Mouse (Mus musculus): ENCODE data around the gene Cyp3a41b. TPM values are rescaled to one million over a fixed set of nuclear protein-coding genes. Genes with fewer than 3 reads are reported as not detected.
"Not testable (repeated sequence)": the region's sequence is repeated elsewhere in the genome, so short reads cannot be mapped to it uniquely, and the experiment has no call there.

Cyp3a41b gene
- polyA plus RNA-seq (2014; fragmentation: Nextera tagmentation; extraction: Ambion mirVana) = not detected in 2 replicates

- not testable (repeated sequence) for H3K9ac ChIP-seq (ENCODE audit: low read length); H3K4me1 ChIP-seq (ENCODE audit: control insufficient read depth, insufficient read depth, low read length); H3K9me3 ChIP-seq (ENCODE audit: control insufficient read depth, low read length); H3K36me3 ChIP-seq (ENCODE audit: control insufficient read depth, insufficient read depth, low read length); H3K4me3 ChIP-seq (ENCODE audit: low read depth, low read length); H3K27ac ChIP-seq (ENCODE audit: low read depth, low read length); DNase-seq (ENCODE audit: low spot score); H3K27me3 ChIP-seq (ENCODE audit: control insufficient read depth, insufficient read depth, low read length); H3K4me2 ChIP-seq (ENCODE audit: low read depth); ATAC-seq (ENCODE audit: insufficient read depth, low FRiP score, low TSS enrichment)
- WGBS = 80% methylated on average over 1 of the region's 2 CpGs
Observed at GRCm38 (mm10) chr5:145584630-145585029, at the start of gene Cyp3a41b. TSS of gene Cyp3a41b (minus strand) at chr5:145584730.

DNA sequence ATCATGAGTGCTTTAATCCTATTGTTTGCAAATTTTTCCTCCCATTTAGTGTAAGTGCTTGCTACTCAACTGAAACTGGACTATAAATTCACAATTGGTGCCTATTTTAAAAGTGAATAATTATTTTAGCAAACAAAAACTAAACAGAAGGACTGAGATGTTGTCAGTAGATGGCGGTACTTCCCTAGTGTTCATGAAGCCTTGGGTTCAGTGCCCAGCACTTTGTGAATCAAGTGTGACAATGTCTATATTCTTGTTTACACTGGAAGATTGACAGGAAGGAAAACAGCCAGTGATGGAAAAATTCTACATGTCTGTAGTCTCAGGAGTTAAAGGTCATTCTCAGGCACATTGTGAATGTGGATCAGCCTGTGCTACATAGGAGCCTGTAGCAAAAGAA, 47.8 kb upstream of the Cyp3a41b start:
- not testable (repeated sequence) for H3K4me3 ChIP-seq (ENCODE audit: low read depth, low read length); H3K27me3 ChIP-seq (ENCODE audit: control insufficient read depth, insufficient read depth, low read length); H3K36me3 ChIP-seq (ENCODE audit: control insufficient read depth, insufficient read depth, low read length); ATAC-seq (ENCODE audit: insufficient read depth, low FRiP score, low TSS enrichment); H3K4me1 ChIP-seq (ENCODE audit: control insufficient read depth, insufficient read depth, low read length); H3K27ac ChIP-seq (ENCODE audit: low read depth, low read length); H3K9ac ChIP-seq (ENCODE audit: low read length); H3K4me2 ChIP-seq (ENCODE audit: low read depth); DNase-seq (ENCODE audit: low spot score)
- WGBS = 86% methylated on average over 1 of the region's 1 CpGs
- H3K9me3 ChIP-seq (ENCODE audit: control insufficient read depth, low read length) = peaks cover 21% of the 10 kb centered on the region

DNA sequence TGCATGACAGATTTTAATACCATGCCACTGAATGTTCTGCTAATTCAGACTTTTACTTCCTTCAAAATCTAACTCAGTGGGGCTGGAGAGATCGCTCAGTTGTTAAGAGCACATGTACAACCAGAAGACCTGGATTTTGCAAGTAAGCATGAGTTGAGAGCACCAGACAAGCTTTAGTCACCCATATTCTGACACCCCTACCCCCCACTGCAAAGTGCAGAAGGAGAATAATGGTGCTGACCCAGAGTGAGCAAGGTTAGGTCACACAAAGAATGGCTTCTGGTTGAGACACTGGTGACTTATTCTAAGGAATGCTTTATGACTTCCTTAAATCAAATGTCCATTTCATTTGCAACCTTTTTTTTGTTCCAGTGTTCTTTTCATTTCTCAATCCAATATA, 20.4 kb upstream of the Cyp3a41b start:
- ATAC-seq (ENCODE audit: insufficient read depth, low FRiP score, low TSS enrichment); H3K27me3 ChIP-seq (ENCODE audit: control insufficient read depth, insufficient read depth, low read length); H3K4me3 ChIP-seq (ENCODE audit: low read depth, low read length); H3K27ac ChIP-seq (ENCODE audit: low read depth, low read length); H3K4me2 ChIP-seq (ENCODE audit: low read depth); DNase-seq (ENCODE audit: low spot score); H3K4me1 ChIP-seq (ENCODE audit: control insufficient read depth, insufficient read depth, low read length); H3K36me3 ChIP-seq (ENCODE audit: control insufficient read depth, insufficient read depth, low read length); H3K9ac ChIP-seq (ENCODE audit: low read length); H3K9me3 ChIP-seq (ENCODE audit: control insufficient read depth, low read length): not testable (repeated sequence)
- no CpG with 5 or more reads among the region's 1 CpGs for WGBS

GRCm38 (mm10) chr5:145597851-145598250, 13.3 kb upstream of the Cyp3a41b start:
- H3K27me3 ChIP-seq (ENCODE audit: control insufficient read depth, insufficient read depth, low read length); ATAC-seq (ENCODE audit: insufficient read depth, low FRiP score, low TSS enrichment); H3K36me3 ChIP-seq (ENCODE audit: control insufficient read depth, insufficient read depth, low read length); DNase-seq (ENCODE audit: low spot score); H3K4me2 ChIP-seq (ENCODE audit: low read depth); H3K9me3 ChIP-seq (ENCODE audit: control insufficient read depth, low read length); H3K4me1 ChIP-seq (ENCODE audit: control insufficient read depth, insufficient read depth, low read length); H3K27ac ChIP-seq (ENCODE audit: low read depth, low read length); H3K4me3 ChIP-seq (ENCODE audit: low read depth, low read length); H3K9ac ChIP-seq (ENCODE audit: low read length): not testable (repeated sequence)
- 78% methylated on average over 5 of the region's 5 CpGs for WGBS

DNA sequence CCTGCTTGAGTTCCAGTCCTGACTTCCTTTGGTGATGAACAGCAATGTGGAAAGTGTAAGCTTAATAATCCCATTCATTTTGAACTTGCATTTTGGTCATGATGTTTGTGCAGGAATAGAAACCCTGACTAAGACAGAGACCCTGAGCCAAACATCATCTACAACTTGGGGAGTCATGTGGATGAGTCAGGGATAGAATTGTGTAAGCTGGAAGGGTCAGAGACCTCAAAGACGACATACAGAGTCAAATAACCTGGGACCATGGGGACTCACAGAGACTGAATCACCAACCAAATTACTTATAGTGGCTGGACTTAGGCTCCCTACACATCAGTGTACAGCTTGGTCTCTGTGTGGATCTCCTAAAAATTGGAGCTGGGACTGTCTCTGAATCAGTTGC, 7.2 kb downstream of the Cyp3a41b start:
- not testable (repeated sequence) for H3K9me3 ChIP-seq (ENCODE audit: control insufficient read depth, low read length); H3K27ac ChIP-seq (ENCODE audit: low read depth, low read length); H3K27me3 ChIP-seq (ENCODE audit: control insufficient read depth, insufficient read depth, low read length); H3K36me3 ChIP-seq (ENCODE audit: control insufficient read depth, insufficient read depth, low read length); H3K4me3 ChIP-seq (ENCODE audit: low read depth, low read length); H3K9ac ChIP-seq (ENCODE audit: low read length); DNase-seq (ENCODE audit: low spot score); ATAC-seq (ENCODE audit: insufficient read depth, low FRiP score, low TSS enrichment); H3K4me2 ChIP-seq (ENCODE audit: low read depth); H3K4me1 ChIP-seq (ENCODE audit: control insufficient read depth, insufficient read depth, low read length)
- WGBS = 81% methylated on average over 1 of the region's 1 CpGs

DNA sequence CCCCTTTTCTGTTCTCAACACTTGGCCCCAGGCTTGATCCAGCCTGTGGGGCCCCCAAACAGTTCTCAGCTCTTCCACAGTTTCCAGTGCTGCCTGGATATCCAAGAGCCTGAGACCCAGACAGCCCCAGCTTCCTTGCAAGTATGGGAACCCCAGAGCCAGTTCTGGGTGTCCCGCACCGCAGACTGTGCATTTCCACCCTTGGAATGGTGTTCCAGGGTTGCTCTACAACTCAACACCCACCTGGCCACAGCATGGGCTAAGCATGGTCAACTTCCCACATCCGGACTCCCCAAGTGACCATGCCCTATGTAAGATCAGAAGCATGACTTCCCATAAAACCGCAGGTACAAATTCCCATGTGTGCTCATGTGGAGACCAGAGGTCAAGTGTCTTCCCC, 8.9 kb downstream of the Cyp3a41b start:
- not testable (repeated sequence) for H3K4me2 ChIP-seq (ENCODE audit: low read depth); ATAC-seq (ENCODE audit: insufficient read depth, low FRiP score, low TSS enrichment)
- 84% methylated on average over 4 of the region's 4 CpGs for WGBS

GRCm38 (mm10) chr5:145571922-145572321, 12.6 kb downstream of the Cyp3a41b start:
- H3K4me1 ChIP-seq (ENCODE audit: control insufficient read depth, insufficient read depth, low read length); H3K4me3 ChIP-seq (ENCODE audit: low read depth, low read length); H3K27me3 ChIP-seq (ENCODE audit: control insufficient read depth, insufficient read depth, low read length); H3K27ac ChIP-seq (ENCODE audit: low read depth, low read length); ATAC-seq (ENCODE audit: insufficient read depth, low FRiP score, low TSS enrichment); H3K36me3 ChIP-seq (ENCODE audit: control insufficient read depth, insufficient read depth, low read length); H3K9ac ChIP-seq (ENCODE audit: low read length); H3K4me2 ChIP-seq (ENCODE audit: low read depth); H3K9me3 ChIP-seq (ENCODE audit: control insufficient read depth, low read length); DNase-seq (ENCODE audit: low spot score): not testable (repeated sequence)
- 77% methylated on average over 2 of the region's 2 CpGs for whole genome bisulfite sequencing

More for the DNA sequence above, 8.9 kb downstream of the Cyp3a41b start:
- H3K36me3 ChIP-seq (ENCODE audit: control insufficient read depth, insufficient read depth, low read length); H3K9ac ChIP-seq (ENCODE audit: low read length); H3K4me1 ChIP-seq (ENCODE audit: control insufficient read depth, insufficient read depth, low read length); H3K9me3 ChIP-seq (ENCODE audit: control insufficient read depth, low read length); DNase-seq (ENCODE audit: low spot score); H3K27me3 ChIP-seq (ENCODE audit: control insufficient read depth, insufficient read depth, low read length); H3K27ac ChIP-seq (ENCODE audit: low read depth, low read length); H3K4me3 ChIP-seq (ENCODE audit: low read depth, low read length): not testable (repeated sequence)

Other genes starting within 250 kb of the Cyp3a41b start
- gene Cyp3a57, start 239.5 kb downstream of the Cyp3a41b start, polyA plus RNA-seq (2014; fragmentation: Nextera tagmentation; extraction: Ambion mirVana) = not detected in 2 replicates
- gene Cyp3a16, start 115.0 kb downstream of the Cyp3a41b start, polyA plus RNA-seq (2014; fragmentation: Nextera tagmentation; extraction: Ambion mirVana) = not detected in 2 replicates
- not detected in 2 replicates for gene Cyp3a41a, start 135.4 kb upstream of the Cyp3a41b start, polyA plus RNA-seq (2014; fragmentation: Nextera tagmentation; extraction: Ambion mirVana)
- not detected in 2 replicates for gene Cyp3a44, start 221.1 kb upstream of the Cyp3a41b start, polyA plus RNA-seq (2014; fragmentation: Nextera tagmentation; extraction: Ambion mirVana)